Mouse (Mus musculus) G1E (cell line): ENCODE data around the gene Pawr.

ENCODE experiments used
- CTCF ChIP-seq: IDR thresholded peaks from 2 replicates; pipeline ENCODE4 v1.5.1; 2012; ENCODE audit warnings: low read depth, low read length, inconsistent platforms, mixed read lengths
- GATA1 ChIP-seq: IDR thresholded peaks from 2 replicates; pipeline ENCODE4 v1.6.1; 2012; ENCODE audit warnings: borderline replicate concordance, low read length, inconsistent platforms, mixed read lengths

- TF ChIP-seq CTCF (no peak), GATA1 (no peak)
These were observed 29.7 kb downstream of the Pawr start for GRCm38 (mm10) chr10:108361419-108362155.
